Mouse (Mus musculus) embryo, embryonic 11.5 days (tissue): ENCODE measurements around the gene Tmem104.

Experiments
- DNase-seq: peaks from one replicate; pipeline ENCODE4 v3.0.0-alpha.2; 2012; ENCODE audit warnings: low read depth, low spot score

The Tmem104 gene

GRCm38 (mm10) chr11:115166776-115167175 lies 20.5 kb upstream of the Tmem104 start:
- DNase-seq: no peak

- DNase-seq: no peak
Observed at GRCm38 (mm10) chr11:115167631-115168249, 19.5 kb upstream of the Tmem104 start.

GRCm38 (mm10) chr11:115169430-115169829 lies 17.9 kb upstream of the Tmem104 start:
- DNase-seq: no peak

GRCm38 (mm10) chr11:115171125-115171524 lies 16.2 kb upstream of the Tmem104 start:
- no peak for DNase-seq

GRCm38 (mm10) chr11:115172825-115173287 lies 14.4 kb upstream of the Tmem104 start:
- DNase-seq: no peak

- DNase-seq: no peak
Observed at GRCm38 (mm10) chr11:115173549-115174339, 13.5 kb upstream of the Tmem104 start.

GRCm38 (mm10) chr11:115176399-115177190 lies 10.7 kb upstream of the Tmem104 start:
- no peak for DNase-seq

GRCm38 (mm10) chr11:115177559-115178195 lies 9.6 kb upstream of the Tmem104 start:
- DNase-seq: no peak

- no peak for DNase-seq
Observed at GRCm38 (mm10) chr11:115178766-115179165, 8.5 kb upstream of the Tmem104 start.

- no peak for DNase-seq
Observed at GRCm38 (mm10) chr11:115179191-115179590, 8.1 kb upstream of the Tmem104 start.

GRCm38 (mm10) chr11:115179881-115180280 lies 7.4 kb upstream of the Tmem104 start:
- DNase-seq: no peak

GRCm38 (mm10) chr11:115181913-115182638 lies 5.2 kb upstream of the Tmem104 start:
- DNase-seq: peak; percentile 61

GRCm38 (mm10) chr11:115184973-115185372 lies 2.3 kb upstream of the Tmem104 start:
- no peak for DNase-seq

- no peak for DNase-seq
Observed at GRCm38 (mm10) chr11:115187693-115188092, 406 bp downstream of the Tmem104 start, which contains the start of gene Nat9. Gene Nat9, minus strand, starts transcription at chr11:115187859.

- no peak for DNase-seq
Observed at GRCm38 (mm10) chr11:115188539-115189231, 1.4 kb downstream of the Tmem104 start.

GRCm38 (mm10) chr11:115189304-115189703 lies 2.0 kb downstream of the Tmem104 start:
- no peak for DNase-seq

- no peak for DNase-seq
Observed at GRCm38 (mm10) chr11:115192180-115192579, 4.9 kb downstream of the Tmem104 start.

GRCm38 (mm10) chr11:115194693-115195092 lies 7.4 kb downstream of the Tmem104 start:
- no peak for DNase-seq

- no peak for DNase-seq
Observed at GRCm38 (mm10) chr11:115195933-115196332, 8.6 kb downstream of the Tmem104 start.

GRCm38 (mm10) chr11:115197558-115197957 lies 10.3 kb downstream of the Tmem104 start:
- no peak for DNase-seq
